Mouse (Mus musculus) small intestine, adult 2 months (tissue): ENCODE results near the gene D930048N14Rik.

Experiments used
- CTCF ChIP-seq: fragments of 200-500 bp; IDR thresholded peaks from 2 replicates; pipeline ENCODE4 v1.5.1; 2012; ENCODE audit warnings: low read depth, mild to moderate bottlenecking, control low read depth, inconsistent platforms, low read length, moderate library complexity, mixed read lengths; ENCODE audit not compliant: insufficient replicate concordance, insufficient read length; ENCODE audit errors: extremely low read depth
- POLR2A ChIP-seq: fragments of 200-500 bp; IDR thresholded peaks from 2 replicates; pipeline ENCODE4 v1.6.1; 2012; ENCODE audit warnings: low read depth, mild to moderate bottlenecking, control low read depth, inconsistent platforms, low read length, moderate library complexity

DNA sequence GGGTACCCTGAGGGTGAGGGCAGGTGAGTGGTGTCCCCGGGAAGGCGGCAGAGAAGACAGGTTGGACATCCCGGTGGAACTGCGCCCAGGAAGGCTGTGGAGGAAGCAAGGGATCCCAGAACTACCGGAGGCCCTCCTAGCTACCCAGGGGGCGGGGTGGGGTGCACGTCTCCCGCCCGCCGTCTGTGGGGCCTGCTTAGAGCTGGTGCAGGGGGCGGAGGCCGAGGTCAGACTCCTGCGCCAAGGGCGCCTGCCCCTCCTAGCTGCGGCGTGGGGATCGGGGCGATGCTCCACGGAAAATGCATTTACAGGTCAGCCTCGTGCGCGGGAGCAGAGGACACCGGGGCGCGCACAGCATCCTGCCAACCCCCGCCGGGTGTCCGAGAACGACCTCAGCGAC lies 493 bp upstream of the D930048N14Rik start:
- no peak for TF ChIP-seq POLR2A
- no peak for TF ChIP-seq CTCF
